Mouse (Mus musculus) megakaryocyte, embryonic 14.5 days (primary cell): ENCODE results near the gene Wfs1.

Source experiments
- FLI1 ChIP-seq: IDR thresholded peaks from 2 replicates; pipeline ENCODE4 v1.6.1; 2012; ENCODE audit warnings: low read length, inconsistent platforms, mixed read lengths
- GATA1 ChIP-seq: IDR thresholded peaks from 3 replicates; pipeline ENCODE4 v1.6.1; 2012; ENCODE audit warnings: mixed read lengths, low read length, inconsistent platforms, borderline replicate concordance

DNA sequence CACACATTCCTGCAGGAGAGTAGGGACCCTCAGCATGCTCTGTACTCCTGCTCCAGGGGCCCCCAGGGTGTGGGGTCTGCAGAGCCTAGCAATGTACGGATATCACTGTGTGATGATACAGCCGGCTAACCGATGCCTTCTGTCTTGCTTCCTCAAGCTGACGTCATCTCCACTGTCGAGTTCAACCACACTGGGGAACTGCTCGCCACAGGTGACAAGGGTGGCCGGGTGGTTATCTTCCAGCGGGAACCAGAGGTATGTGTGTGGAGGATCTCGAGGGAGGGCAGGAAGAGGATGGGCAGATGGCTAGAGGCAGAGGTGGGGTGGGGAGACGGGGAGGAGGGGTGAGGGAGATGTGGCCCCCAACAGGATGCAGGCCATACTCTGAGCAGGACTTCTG is 66.2 kb downstream of the Wfs1 start:
- TF ChIP-seq GATA1 = no peak
- TF ChIP-seq FLI1 = no peak
